Mouse (Mus musculus) hindlimb bud, embryonic 11.5 days (tissue): Measurements from ENCODE around the gene Usp35.

ENCODE experiments used
- DNase-seq: peaks from one replicate; pipeline ENCODE4 v3.0.0-alpha.2; 2012; ENCODE audit warnings: low read depth, low spot score; ENCODE audit errors: extremely low spot score

Usp35 gene

GRCm38 (mm10) chr7:97315656-97316055, 16.2 kb downstream of the Usp35 start:
- DNase-seq, result no peak

DNA sequence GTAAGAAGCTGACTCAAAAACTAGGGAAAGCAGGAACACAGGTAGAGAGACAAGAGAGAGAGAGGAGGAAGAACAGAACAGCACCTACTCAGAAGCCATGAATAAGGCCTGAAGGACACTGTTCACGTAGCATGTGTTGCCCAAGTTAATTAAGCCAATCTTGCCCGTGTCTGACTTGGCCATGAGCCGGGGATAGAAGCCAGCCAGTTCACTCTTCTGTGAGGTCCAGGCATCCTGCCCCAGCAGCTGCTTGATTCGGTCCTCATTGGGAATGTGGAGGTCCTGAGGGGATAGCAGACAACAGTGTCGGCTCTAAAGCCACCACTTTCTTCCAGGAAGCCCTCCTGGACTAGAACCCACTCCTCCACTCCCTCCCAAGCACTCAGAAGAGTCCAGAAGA, 17.2 kb downstream of the Usp35 start:
- DNase-seq, result no peak

- DNase-seq, result no peak
These were observed 18.3 kb downstream of the Usp35 start for GRCm38 (mm10) chr7:97313364-97313995.

DNA sequence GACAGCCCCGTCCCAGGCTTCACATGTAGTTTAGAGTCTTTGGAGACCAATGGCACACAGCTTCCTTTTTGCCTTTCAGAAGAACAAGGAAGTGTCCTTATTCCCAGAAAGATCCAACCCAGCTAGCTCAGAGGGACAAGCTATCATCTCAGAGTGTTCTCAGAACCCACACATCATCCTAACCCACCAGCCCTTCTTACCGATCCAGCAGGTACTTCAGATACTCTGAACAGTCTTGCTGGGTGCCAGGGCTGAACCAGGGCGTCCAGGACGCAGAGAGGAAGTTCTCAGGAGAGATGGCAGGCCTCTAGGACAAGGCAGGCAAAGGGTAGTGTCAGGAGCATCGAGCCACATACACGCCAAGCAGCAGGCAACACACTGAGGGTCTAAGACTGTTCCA, 19.0 kb downstream of the Usp35 start:
- DNase-seq, result no peak

GRCm38 (mm10) chr7:97312196-97312595, 19.6 kb downstream of the Usp35 start:
- no peak for DNase-seq

GRCm38 (mm10) chr7:97311620-97312019, 20.2 kb downstream of the Usp35 start:
- DNase-seq, result no peak

- no peak for DNase-seq
These were observed 21.5 kb downstream of the Usp35 start for GRCm38 (mm10) chr7:97310341-97310635.

- no peak for DNase-seq
These were observed 22.1 kb downstream of the Usp35 start for GRCm38 (mm10) chr7:97309461-97310340.

DNA sequence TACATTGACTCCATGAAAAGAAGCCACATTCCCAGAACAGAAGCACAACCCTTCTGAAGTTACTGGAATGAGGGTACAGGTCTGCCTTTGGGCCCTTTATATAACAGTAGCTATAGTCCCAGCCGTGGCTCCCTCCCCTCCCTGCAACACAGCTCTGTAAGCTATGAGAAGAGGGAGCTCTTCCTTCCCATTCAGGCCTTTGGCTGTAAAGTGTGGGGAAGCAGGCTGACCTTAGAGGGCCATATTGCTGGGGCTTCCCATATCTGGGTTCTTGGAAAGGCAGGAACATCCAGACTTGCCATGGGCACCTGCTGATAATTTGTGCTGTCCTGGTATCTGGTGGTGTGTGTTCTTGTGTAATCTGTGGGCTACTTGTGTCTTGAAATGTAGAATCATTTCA, 24.3 kb downstream of the Usp35 start:
- DNase-seq, result no peak

- DNase-seq, result no peak
These were observed 25.0 kb downstream of the Usp35 start for GRCm38 (mm10) chr7:97306813-97307212.

GRCm38 (mm10) chr7:97305206-97305605, 26.6 kb downstream of the Usp35 start:
- DNase-seq, result no peak

- DNase-seq, result no peak
These were observed 27.3 kb downstream of the Usp35 start for GRCm38 (mm10) chr7:97304471-97304870.

DNA sequence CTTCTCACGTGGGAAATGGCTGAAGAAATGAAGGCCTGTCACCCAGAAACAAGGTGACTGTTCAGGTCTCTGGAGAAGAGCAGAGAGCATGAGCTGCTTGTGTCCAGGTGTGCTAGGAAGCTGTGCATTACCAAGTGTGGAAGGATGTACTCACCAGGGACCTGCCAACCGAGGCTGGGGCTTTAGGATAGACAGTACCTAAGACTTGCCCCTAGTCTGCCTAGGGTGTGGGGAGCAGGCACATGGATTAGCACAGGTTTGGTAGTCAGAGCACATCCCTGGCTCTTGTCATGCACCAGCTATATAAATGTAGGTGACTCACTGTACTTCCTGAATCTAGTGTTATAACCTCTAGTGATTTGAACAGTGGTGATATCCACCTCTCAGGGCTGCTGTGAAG, 28.2 kb downstream of the Usp35 start:
- no peak for DNase-seq

GRCm38 (mm10) chr7:97302876-97303275, 28.9 kb downstream of the Usp35 start:
- DNase-seq, result no peak

DNA sequence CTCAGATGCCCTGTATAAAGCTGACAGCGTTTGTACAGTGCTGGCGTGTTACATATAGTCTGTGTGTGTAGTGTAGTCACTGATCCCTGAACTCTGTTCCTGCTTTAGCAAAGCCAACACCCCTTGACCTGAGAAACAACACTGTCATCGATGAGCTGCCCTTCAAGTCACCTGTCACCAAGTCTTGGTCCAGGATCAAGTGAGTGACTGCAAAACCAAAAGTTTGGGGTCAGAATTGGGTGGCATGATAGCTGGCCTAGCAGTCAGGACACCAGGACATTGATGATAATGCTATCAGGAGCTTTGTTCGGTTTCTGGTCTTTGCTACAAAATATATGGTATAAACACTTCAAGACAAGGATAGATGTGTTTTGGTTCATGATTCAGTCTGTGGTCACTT, 29.6 kb downstream of the Usp35 start:
- no peak for DNase-seq

GRCm38 (mm10) chr7:97301321-97301720, 30.5 kb downstream of the Usp35 start:
- no peak for DNase-seq

GRCm38 (mm10) chr7:97300914-97301313, 30.9 kb downstream of the Usp35 start:
- no peak for DNase-seq

- DNase-seq, result no peak
These were observed 32.9 kb downstream of the Usp35 start for GRCm38 (mm10) chr7:97298943-97299342.

DNA sequence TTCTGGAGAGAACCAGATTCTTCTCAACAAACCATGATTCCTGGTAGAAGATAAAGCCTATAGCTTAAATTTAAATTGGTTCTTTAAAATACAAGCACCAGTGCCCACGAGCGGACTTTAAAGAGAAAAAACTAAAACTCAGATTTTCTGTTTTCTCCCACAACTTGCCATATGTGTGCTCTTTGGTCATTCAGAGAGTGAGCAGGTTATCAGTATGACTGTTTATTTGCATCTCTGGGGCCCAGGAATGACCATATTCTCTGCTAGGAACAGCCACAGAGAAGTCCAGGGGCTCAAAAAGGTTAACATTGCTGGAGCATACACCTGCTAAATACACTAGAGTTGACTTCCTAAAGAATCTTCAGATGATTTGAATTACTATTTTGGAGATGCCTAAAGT, 33.5 kb downstream of the Usp35 start:
- no peak for DNase-seq

GRCm38 (mm10) chr7:97297466-97297865, 34.4 kb downstream of the Usp35 start:
- peak; percentile 50 for DNase-seq

- DNase-seq, result no peak
These were observed 34.8 kb downstream of the Usp35 start for GRCm38 (mm10) chr7:97296986-97297385.

DNA sequence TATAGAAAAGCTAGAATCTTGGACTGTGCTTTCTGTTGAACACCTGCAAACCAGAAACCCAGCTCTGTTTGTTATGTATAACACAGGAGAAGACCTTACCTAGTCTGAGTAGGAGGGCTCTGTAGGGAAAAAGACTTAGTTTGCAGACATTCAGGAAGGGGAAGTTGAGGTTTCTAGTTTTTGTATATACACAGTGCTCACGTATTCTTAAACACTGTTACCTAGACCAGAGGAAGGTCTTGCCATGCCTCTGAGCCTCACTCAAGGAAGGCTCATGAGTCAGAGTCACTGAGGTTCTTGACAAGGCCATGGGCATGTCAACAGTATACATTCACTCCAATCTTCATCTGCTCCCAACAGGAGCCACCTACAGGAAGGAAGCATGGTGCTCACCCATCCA, 60.8 kb downstream of the Usp35 start:
- no peak for DNase-seq

- DNase-seq, result no peak
These were observed 61.5 kb downstream of the Usp35 start for GRCm38 (mm10) chr7:97270367-97270766.
